Mouse (Mus musculus) gastrocnemius, postnatal 14 days (tissue): ENCODE results near the gene Dynlt1b. TPM values are rescaled to one million over a fixed set of nuclear protein-coding genes. Genes with fewer than 3 reads are reported as not detected.
"Not testable (repeated sequence)": the region's sequence is repeated elsewhere in the genome, so short reads cannot be mapped to it uniquely, and the experiment has no call there.

Source experiments
- DNase-seq: peaks from one replicate; pipeline ENCODE4 v3.0.0; 2021; ENCODE audit warnings: mixed read lengths
- intact Hi-C: fragments of 180-260 bp; cut with DNase I; formaldehyde crosslinking; loops from one replicate; pipeline ENCODE4 v1.15.1; 2025; ENCODE audit warnings: low total_unique reads
- total RNA-seq, 2 experiments: library from RNA; stranded (reverse); gene quantifications; 2 replicates each; pipeline ENCODE4 v1.2.3; 2021

The Dynlt1b gene
- total RNA-seq, 2 experiments from 2014 or later = 81.4 to 83.4 TPM

DNA sequence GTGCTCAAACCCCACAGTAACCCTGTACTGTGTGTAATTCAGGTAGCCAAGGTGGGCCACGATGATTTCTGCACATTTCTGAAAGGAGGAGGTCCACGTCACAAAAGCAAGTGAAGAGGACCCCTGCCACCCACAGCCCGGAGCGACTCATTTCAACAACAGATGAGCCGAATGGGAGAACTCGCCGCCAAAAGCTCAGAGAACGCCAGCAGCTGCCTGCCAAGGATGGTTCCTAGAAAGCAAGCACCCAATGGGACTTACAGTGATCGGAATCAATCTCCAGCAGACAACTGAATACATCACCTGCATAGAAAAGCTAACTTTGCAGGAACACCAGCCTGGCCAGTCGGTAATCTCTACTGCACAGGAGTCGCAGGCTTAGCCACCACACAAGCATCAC lies 22.8 kb downstream of the Dynlt1b start:
- DNase-seq, intact Hi-C loops: not testable (repeated sequence)

GRCm38 (mm10) chr17:6454703-6455102 lies 24.8 kb downstream of the Dynlt1b start:
- intact Hi-C loops, DNase-seq: not testable (repeated sequence)

GRCm38 (mm10) chr17:6455883-6456282 lies 26.0 kb downstream of the Dynlt1b start:
- intact Hi-C loops, DNase-seq: not testable (repeated sequence)

- intact Hi-C loops, DNase-seq: not testable (repeated sequence)
These were observed 26.9 kb downstream of the Dynlt1b start for GRCm38 (mm10) chr17:6456614-6457402.

- DNase-seq, intact Hi-C loops: not testable (repeated sequence)
These were observed 31.2 kb downstream of the Dynlt1b start for GRCm38 (mm10) chr17:6461083-6461595.

DNA sequence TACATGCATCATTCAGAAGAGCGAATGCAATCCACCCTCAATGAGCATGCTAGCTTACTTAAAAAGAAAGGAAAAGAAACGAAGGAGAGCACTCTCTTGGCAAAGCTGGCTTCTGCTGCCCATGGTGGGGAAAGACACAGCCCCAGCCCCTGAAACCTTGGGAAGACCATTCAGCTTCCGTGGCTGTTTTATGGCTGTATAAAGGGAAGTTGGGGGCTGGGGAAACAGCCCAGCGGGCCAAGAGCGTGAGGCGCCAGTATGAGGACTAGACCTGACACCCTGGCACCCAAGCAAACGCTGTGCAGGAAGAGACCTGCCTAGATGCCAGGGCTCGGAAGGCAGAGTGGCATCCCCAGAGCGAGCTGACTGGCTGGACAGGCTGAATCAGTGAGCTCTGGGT lies 35.8 kb downstream of the Dynlt1b start:
- DNase-seq, intact Hi-C loops: not testable (repeated sequence)

GRCm38 (mm10) chr17:6467638-6468461 lies 37.9 kb downstream of the Dynlt1b start:
- DNase-seq, intact Hi-C loops: not testable (repeated sequence)

GRCm38 (mm10) chr17:6470031-6470430 lies 40.1 kb downstream of the Dynlt1b start:
- intact Hi-C loops, DNase-seq: not testable (repeated sequence)

DNA sequence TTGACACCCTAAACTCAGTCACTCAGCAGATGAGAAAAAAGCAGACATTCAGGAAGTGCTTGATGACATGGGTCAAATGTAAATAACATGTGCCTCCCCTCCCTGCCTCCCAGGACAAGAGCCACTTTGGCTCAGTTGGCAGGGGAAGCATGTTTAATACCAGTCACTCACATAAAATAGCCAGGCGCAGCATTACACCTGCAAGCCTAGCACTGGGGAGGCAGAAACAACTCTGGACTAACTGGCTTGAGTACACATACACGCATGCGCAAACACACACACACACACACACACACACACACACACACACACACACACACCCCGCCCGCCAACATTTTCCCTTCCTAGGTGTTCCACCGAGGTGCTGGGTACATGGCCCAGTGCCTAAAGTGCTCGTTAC lies 40.8 kb downstream of the Dynlt1b start:
- not testable (repeated sequence) for DNase-seq

DNA sequence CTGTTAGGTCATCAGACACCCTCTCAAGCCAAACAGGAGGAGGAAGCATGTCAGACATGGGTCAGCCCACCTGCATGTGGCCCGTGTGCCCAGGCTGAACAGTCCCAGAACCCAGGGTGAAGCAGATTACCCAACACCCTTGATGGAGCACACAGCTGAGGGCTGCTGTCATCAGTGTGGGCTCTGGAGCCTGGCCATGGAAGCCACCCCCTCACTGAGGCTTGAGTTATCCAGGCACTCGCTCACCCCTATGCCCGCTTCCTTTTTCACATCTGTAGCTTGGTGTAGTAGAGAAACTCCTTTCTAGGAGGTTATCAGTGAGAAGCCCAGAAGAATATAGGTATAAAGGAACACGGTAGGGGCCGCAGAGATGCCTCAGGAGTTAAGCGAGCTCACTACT lies 45.4 kb downstream of the Dynlt1b start:
- DNase-seq, intact Hi-C loops: not testable (repeated sequence)

More for the DNA sequence above, 40.8 kb downstream of the Dynlt1b start:
- intact Hi-C loops = not testable (repeated sequence)

DNA sequence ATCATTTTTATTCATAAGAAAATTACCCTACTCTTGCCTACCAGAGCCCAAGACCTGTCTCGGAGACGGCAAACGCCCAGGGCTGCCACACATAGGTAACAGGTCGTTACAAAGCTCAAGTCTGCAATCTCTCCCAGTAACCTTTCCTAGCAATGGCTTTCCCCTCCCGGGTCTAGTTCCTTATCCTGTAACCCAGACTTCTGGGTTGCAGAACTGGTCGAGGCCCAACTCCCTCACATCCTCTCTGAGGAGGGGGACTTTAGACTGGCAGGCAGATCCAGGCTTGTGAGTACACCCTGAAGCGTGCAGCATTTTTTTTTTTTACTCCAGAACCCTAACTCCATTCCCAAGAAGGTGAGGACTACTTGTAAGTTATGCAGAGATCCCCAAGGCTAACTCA lies 46.0 kb downstream of the Dynlt1b start:
- DNase-seq, intact Hi-C loops: not testable (repeated sequence)

- DNase-seq, intact Hi-C loops: not testable (repeated sequence)
These were observed 46.6 kb downstream of the Dynlt1b start for GRCm38 (mm10) chr17:6476495-6476947.

GRCm38 (mm10) chr17:6477026-6477425 lies 47.1 kb downstream of the Dynlt1b start:
- DNase-seq, intact Hi-C loops: not testable (repeated sequence)

DNA sequence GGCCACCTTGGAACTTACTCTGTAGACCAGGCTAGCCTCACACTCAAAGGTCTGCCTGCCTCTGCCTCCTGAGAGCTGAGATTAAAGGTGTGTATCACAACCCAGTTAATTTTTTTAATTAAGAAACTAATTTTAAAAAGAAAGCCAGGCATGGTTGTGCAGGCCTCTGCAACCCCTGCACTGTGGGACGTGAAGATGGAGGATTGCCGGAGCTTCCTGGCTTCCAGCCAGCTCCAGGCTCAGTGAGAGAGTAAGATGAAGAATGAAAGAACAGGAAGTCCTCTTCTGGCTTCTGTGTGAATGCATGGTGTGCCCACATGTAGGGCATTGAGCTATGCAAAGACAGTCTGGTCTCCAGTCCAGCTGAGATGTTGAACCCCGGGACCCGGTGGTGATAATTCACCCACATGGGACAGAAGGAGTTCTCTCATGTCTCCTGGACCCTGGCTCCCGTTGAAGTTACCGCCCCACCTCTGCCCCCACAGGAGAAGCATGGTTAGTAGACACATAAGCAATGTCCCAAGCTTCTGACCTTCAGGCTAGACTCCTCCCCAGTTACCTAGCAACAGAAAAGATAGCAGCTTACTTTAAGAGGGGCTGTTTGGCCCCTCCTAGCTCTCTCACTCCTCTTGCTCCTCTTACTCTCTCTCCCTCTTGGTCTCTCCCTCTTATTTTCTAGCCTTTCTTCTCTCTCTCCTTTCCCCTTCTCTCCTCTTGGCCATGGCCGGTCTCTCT lies 51.1 kb downstream of the Dynlt1b start:
- DNase-seq, intact Hi-C loops: not testable (repeated sequence)

- DNase-seq, intact Hi-C loops: not testable (repeated sequence)
These were observed 51.7 kb downstream of the Dynlt1b start for GRCm38 (mm10) chr17:6481590-6481963.

- intact Hi-C loops, DNase-seq: not testable (repeated sequence)
These were observed 52.3 kb downstream of the Dynlt1b start for GRCm38 (mm10) chr17:6482248-6482647.
